ENCODE assay signal across 21 mouse cellular contexts in genomic region chr17:74463510-74463909, GRCm38 (mm10). TPM values are rescaled to one million over a fixed set of nuclear protein-coding genes. Genes with fewer than 3 reads are reported as not detected.
A peak's percentile ranks its signal among the peaks of the same experiment; 100 is the strongest.
DNase-seq lines count a peak whose midpoint lies in the region; ATAC-seq lines count a peak whose summit lies in the region.
"Had no signal": no experiment of that assay in that cellular context is flagged by ENCODE, and none has a peak within 500 bp of the region (broad histone marks: within the 10 kb centered on the region; RNA-seq: fewer than 3 reads in every experiment).

No protein-coding gene starts in this region.

- no peaks in the 10 kb centered on the region for H3K9me3 ChIP-seq in intestine, embryonic 16.5 days (ENCODE audit: control insufficient read depth, low read length)
- no peaks in the 10 kb centered on the region for H3K9me3 ChIP-seq in stomach, embryonic 14.5 days (ENCODE audit: control insufficient read depth, low read depth, low read length)
- H3K9me3 ChIP-seq: embryonic facial prominence, embryonic 13.5 days; forebrain, embryonic 10.5 days; heart, embryonic 10.5 days; heart, embryonic 15.5 days; hindbrain, embryonic 13.5 days had no signal

- no peak overlapping the region; the same call in none of the 2 replicates for H3K27ac ChIP-seq in intestine, embryonic 16.5 days (ENCODE audit: low read length)
- H3K27ac ChIP-seq in stomach, embryonic 14.5 days (ENCODE audit: low read length): no peak overlapping the region
- H3K27ac ChIP-seq: embryonic facial prominence, embryonic 13.5 days; forebrain, embryonic 10.5 days; gastrocnemius, adult 2 months; heart, embryonic 10.5 days; heart, embryonic 15.5 days; hindbrain, embryonic 13.5 days; hindbrain, postnatal 0 days had no signal

- peak; percentile 91 for ATAC-seq in intestine, embryonic 16.5 days
- peak; percentile 67; the same call in 1 of the 2 replicates for ATAC-seq in stomach, embryonic 14.5 days (ENCODE audit: insufficient number of reproducible peaks, insufficient read depth, low FRiP score, low read depth)
- no peak for ATAC-seq in cerebellum, adult (ENCODE audit: insufficient number of reproducible peaks, low FRiP score, low TSS enrichment)
- ATAC-seq: forebrain, embryonic 14.5 days; hindbrain, postnatal 0 days had no signal

- no peak overlapping the region for H3K9ac ChIP-seq in intestine, embryonic 16.5 days (ENCODE audit: low read depth, low read length)
- H3K9ac ChIP-seq in stomach, embryonic 14.5 days (replicated peaks; ENCODE audit: low read depth, low read length): no peak overlapping the region
- H3K9ac ChIP-seq: embryonic facial prominence, embryonic 13.5 days; heart, embryonic 15.5 days; hindbrain, embryonic 13.5 days had no signal

- H3K4me3 ChIP-seq in intestine, embryonic 16.5 days (ENCODE audit: low read length): no peak overlapping the region
- no peak overlapping the region for H3K4me3 ChIP-seq in stomach, embryonic 14.5 days (ENCODE audit: low read depth, low read length)
- H3K4me3 ChIP-seq: embryonic facial prominence, embryonic 13.5 days; forebrain, embryonic 10.5 days; gastrocnemius, adult 2 months; heart, embryonic 10.5 days; heart, embryonic 15.5 days; hindbrain, embryonic 13.5 days had no signal

- peak; percentile 28 for DNase-seq in gonadal fat pad, adult 2 months (ENCODE audit: low read depth)
- DNase-seq in kidney, adult 18-20 months: no peak
- DNase-seq in cerebellum, adult 9-10 months: no peak
- DNase-seq: adrenal gland, adult 2 months; adrenal gland, postnatal 25 days; cerebellum, adult 2 months; cerebellum, postnatal 36 days; gastrocnemius, adult 2 months; gastrocnemius, postnatal 25 days; heart, adult 18-20 months; heart, postnatal 14 days had no signal

- H3K36me3 ChIP-seq in intestine, embryonic 16.5 days (ENCODE audit: control insufficient read depth, insufficient read depth, low read length): no peaks in the 10 kb centered on the region
- H3K36me3 ChIP-seq in stomach, embryonic 14.5 days (ENCODE audit: control insufficient read depth, insufficient read depth, low read length): no peaks in the 10 kb centered on the region
- H3K36me3 ChIP-seq: embryonic facial prominence, embryonic 13.5 days; forebrain, embryonic 10.5 days; heart, embryonic 10.5 days; heart, embryonic 15.5 days; hindbrain, embryonic 13.5 days had no signal

- H3K4me2 ChIP-seq in intestine, embryonic 16.5 days (ENCODE audit: low read depth, low read length): no peak overlapping the region
- no peak overlapping the region for H3K4me2 ChIP-seq in stomach, embryonic 14.5 days (replicated peaks; ENCODE audit: low read depth, low read length)
- H3K4me2 ChIP-seq: embryonic facial prominence, embryonic 13.5 days; heart, embryonic 15.5 days; hindbrain, embryonic 13.5 days had no signal

- H3K4me1 ChIP-seq in intestine, embryonic 16.5 days (ENCODE audit: control insufficient read depth, insufficient read depth, low read length): no peaks in the 10 kb centered on the region
- H3K4me1 ChIP-seq in stomach, embryonic 14.5 days (ENCODE audit: control insufficient read depth, insufficient read depth, low read length): no peaks in the 10 kb centered on the region
- H3K4me1 ChIP-seq: embryonic facial prominence, embryonic 13.5 days; forebrain, embryonic 10.5 days; heart, embryonic 10.5 days; heart, embryonic 15.5 days; hindbrain, embryonic 13.5 days had no signal

- H3K27me3 ChIP-seq in intestine, embryonic 16.5 days (replicated peaks; ENCODE audit: control insufficient read depth, insufficient read depth, low read length): no peaks in the 10 kb centered on the region
- H3K27me3 ChIP-seq in stomach, embryonic 14.5 days (ENCODE audit: control insufficient read depth, insufficient read depth, low read length): no peaks in the 10 kb centered on the region
- H3K27me3 ChIP-seq: embryonic facial prominence, embryonic 13.5 days; heart, embryonic 15.5 days; hindbrain, embryonic 13.5 days had no signal

RNA-seq across cellular contexts. Expression of gene Nlrc4, which starts 4.6 kb away (rescaled TPM):
- polyA plus RNA-seq in gonadal fat pad, adult 2 months (2012; rRNA removed): 0.15 and 0.24 TPM in 2 replicates
- 8.6 and 9.5 TPM in 2 replicates for polyA plus RNA-seq in intestine, embryonic 16.5 days (2015; fragmentation: Nextera tagmentation; extraction: Ambion mirVana)
- 1.5 and 1.6 TPM in 2 replicates for polyA plus RNA-seq in stomach, embryonic 14.5 days (2014; fragmentation: Nextera tagmentation; extraction: Ambion mirVana)

RNA-seq across cellular contexts. Expression of gene Yipf4, which starts 25.8 kb away (rescaled TPM):
- polyA plus RNA-seq in gonadal fat pad, adult 2 months (2012; rRNA removed): 30.0 and 48.7 TPM in 2 replicates
- polyA plus RNA-seq in intestine, embryonic 16.5 days (2015; fragmentation: Nextera tagmentation; extraction: Ambion mirVana): 59.1 and 61.4 TPM in 2 replicates
- 69.0 and 71.4 TPM in 2 replicates for polyA plus RNA-seq in stomach, embryonic 14.5 days (2014; fragmentation: Nextera tagmentation; extraction: Ambion mirVana)
